Mouse (Mus musculus) hindbrain, embryonic 10.5 days (tissue): ENCODE results near the gene Atp6v1g3. TPM values are rescaled to one million over a fixed set of nuclear protein-coding genes. Genes with fewer than 3 reads are reported as not detected.

ENCODE experiments used
- DNase-seq: peaks from one replicate; pipeline ENCODE4 v3.0.0-alpha.2; 2017; ENCODE audit warnings: low spot score
- H3K27ac ChIP-seq: fragments of 300-500 bp; sonication (generic); 2 replicates; pipeline ENCODE4 v1.5.1; 2016; ENCODE audit warnings: mild to moderate bottlenecking, moderate library complexity
- H3K27me3 ChIP-seq: fragments of 300-500 bp; sonication (generic); 2 replicates; pipeline ENCODE4 v1.6.1; 2016; ENCODE audit warnings: mild to moderate bottlenecking; ENCODE audit not compliant: poor library complexity, insufficient read depth, severe bottlenecking
- H3K36me3 ChIP-seq: fragments of 300-500 bp; sonication (generic); 2 replicates; pipeline ENCODE4 v1.6.1; 2016; ENCODE audit warnings: mild to moderate bottlenecking, moderate library complexity
- H3K4me1 ChIP-seq: fragments of 300-500 bp; sonication (generic); replicated peaks from 2 replicates; pipeline ENCODE4 v1.6.1; 2016; ENCODE audit warnings: mild to moderate bottlenecking
- H3K4me3 ChIP-seq: fragments of 300-500 bp; sonication (generic); 2 replicates; pipeline ENCODE4 v1.5.1; 2016; ENCODE audit warnings: mild to moderate bottlenecking, moderate library complexity
- H3K9me3 ChIP-seq: fragments of 300-500 bp; sonication (generic); 2 replicates; pipeline ENCODE4 v1.6.1; 2016; ENCODE audit warnings: mild to moderate bottlenecking, moderate library complexity
- WGBS: fragments of 180-500 bp; shearing (Covaris S2); methylation state at CpG from one replicate; pipeline ENCODE4 v1.1.7; 2016; 5-methylcytosine and 5-hydroxymethylcytosine counted together
- polyA plus RNA-seq: library from polyadenylated mRNA; unstranded; fragments of >200 nt; fragmentation: Nextera tagmentation; extraction: Ambion mirVana; gene quantifications from 2 replicates; pipeline ENCODE4 v1.2.1, GENCODE M21; 2016

Atp6v1g3 gene
- not detected in 2 replicates for polyA plus RNA-seq

GRCm38 (mm10) chr1:138273438-138273837 lies at the start of gene Atp6v1g3:
Gene Atp6v1g3, plus strand, starts transcription at chr1:138273738.
- Histone ChIP-seq H3K9me3 (no peaks in the 10 kb centered on the region), H3K36me3 (no peaks in the 10 kb centered on the region), H3K4me1 (no peaks in the 10 kb centered on the region), H3K27ac (no peak within 1 kb of the TSS), H3K4me3 (no peak within 1 kb of the TSS), H3K27me3 (no peaks in the 10 kb centered on the region)
- no peak for DNase-seq
- WGBS: 87% methylated on average over 2 of the region's 2 CpGs

- no peak overlapping the region for H3K4me3 ChIP-seq
- H3K4me1 ChIP-seq: no peaks in the 10 kb centered on the region
- no peak for DNase-seq
- H3K27me3 ChIP-seq: no peaks in the 10 kb centered on the region
- H3K36me3 ChIP-seq: no peaks in the 10 kb centered on the region
- H3K27ac ChIP-seq: no peak overlapping the region
- peaks cover under 1% of the 10 kb centered on the region; the same call in 1 of the 2 replicates for H3K9me3 ChIP-seq
Observed at GRCm38 (mm10) chr1:138233051-138233450, 40.5 kb upstream of the Atp6v1g3 start.

- 89% methylated on average over 2 of the region's 2 CpGs for WGBS
- Histone ChIP-seq H3K9me3 (no peaks in the 10 kb centered on the region), H3K27me3 (no peaks in the 10 kb centered on the region), H3K27ac (no peak overlapping the region), H3K4me3 (no peak overlapping the region), H3K4me1 (no peaks in the 10 kb centered on the region), H3K36me3 (no peaks in the 10 kb centered on the region)
- DNase-seq: no peak
Observed at GRCm38 (mm10) chr1:138237252-138237651, 36.3 kb upstream of the Atp6v1g3 start.

DNA sequence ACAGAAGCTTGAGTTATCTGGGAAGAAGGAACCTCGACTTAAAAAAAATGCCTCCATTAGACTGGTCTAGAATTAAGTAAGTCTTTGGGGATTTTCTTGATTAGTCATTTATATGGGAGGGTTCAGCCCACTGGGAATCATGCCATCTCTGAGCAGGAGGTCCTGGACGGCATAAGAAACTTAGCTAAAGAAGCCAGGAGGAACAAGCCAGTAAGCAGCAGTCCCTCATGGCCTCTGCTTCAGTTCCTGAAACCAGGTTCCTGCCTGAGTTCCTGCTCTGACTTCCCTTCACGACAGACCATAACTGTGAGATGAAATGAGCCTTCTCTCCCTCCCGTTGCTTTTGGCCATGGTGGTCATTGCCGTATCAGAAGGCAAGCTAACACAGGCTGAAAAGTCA lies 29.6 kb upstream of the Atp6v1g3 start:
- 82% methylated on average over 5 of the region's 5 CpGs for WGBS
- Histone ChIP-seq H3K27ac (no peak overlapping the region), H3K4me3 (no peak overlapping the region), H3K4me1 (peaks cover 6% of the 10 kb centered on the region), H3K27me3 (no peaks in the 10 kb centered on the region), H3K36me3 (no peaks in the 10 kb centered on the region), H3K9me3 (no peaks in the 10 kb centered on the region)
- no peak for DNase-seq

DNA sequence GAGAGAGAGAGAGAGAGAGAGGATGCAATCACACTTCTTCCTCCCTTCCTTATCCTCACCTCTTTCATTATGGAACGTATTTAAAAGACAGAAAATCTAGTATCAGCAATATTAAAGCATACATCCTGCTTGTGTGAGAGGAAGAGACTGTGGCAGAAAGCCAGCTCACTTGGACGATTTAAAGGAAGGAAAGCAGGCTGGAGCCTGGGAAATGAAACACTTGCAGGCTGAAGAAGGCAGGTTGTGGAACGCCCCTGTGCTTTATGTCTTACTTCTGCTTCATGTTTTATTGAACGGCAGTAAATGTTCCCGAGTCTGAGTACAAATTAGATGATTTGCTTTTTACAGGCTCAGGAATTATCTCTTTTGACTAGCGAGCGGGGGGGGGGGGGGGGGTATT lies 29.1 kb upstream of the Atp6v1g3 start:
- no peak overlapping the region for H3K4me3 ChIP-seq
- no peak for DNase-seq
- H3K4me1 ChIP-seq: peaks cover 6% of the 10 kb centered on the region
- no peak overlapping the region for H3K27ac ChIP-seq
- WGBS: 73% methylated on average over 7 of the region's 7 CpGs
- H3K27me3 ChIP-seq: no peaks in the 10 kb centered on the region
- H3K36me3 ChIP-seq: no peaks in the 10 kb centered on the region
- no peaks in the 10 kb centered on the region for H3K9me3 ChIP-seq

DNA sequence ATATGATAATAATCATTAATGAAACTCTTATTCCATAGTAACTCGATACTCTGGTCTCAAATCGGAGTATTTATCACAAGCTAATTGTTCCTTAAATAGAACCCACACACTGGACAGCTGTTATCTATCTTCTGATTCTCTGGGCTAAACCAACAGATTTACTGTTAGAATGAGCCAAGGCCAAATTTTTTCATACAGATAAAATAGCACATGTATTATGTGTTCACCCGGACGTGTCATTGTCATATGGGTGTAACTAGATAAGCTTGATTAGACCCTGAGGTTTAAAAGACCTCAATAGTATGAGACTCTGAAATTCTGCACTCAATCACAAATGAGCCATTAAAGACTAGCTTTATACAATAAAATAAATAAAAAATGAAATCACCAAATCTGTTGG lies 28.4 kb upstream of the Atp6v1g3 start:
- Histone ChIP-seq H3K4me3 (no peak overlapping the region), H3K9me3 (no peaks in the 10 kb centered on the region), H3K36me3 (no peaks in the 10 kb centered on the region), H3K27ac (no peak overlapping the region), H3K4me1 (peaks cover 6% of the 10 kb centered on the region), H3K27me3 (no peaks in the 10 kb centered on the region)
- 94% methylated on average over 4 of the region's 4 CpGs for WGBS
- no peak for DNase-seq

DNA sequence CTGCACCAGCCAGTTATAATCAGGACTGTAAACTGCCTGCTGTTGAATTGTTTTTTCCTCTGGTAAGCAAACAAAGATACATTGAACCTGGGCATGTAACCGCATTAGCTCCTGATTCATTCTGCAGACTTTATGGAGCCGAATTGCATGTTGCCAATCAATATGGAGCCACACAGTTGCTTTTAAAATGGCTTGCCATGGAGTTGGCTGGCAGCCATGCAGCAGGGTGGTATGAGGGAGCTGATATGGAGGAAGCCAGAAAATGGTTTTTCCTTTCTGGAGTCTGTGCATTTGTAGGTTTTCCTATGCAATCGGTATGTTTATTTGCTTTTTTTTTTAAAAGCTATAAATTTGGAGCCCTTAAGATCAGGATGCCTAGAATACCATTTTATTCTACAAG lies 28.0 kb upstream of the Atp6v1g3 start:
- no peak for DNase-seq
- no peaks in the 10 kb centered on the region for H3K9me3 ChIP-seq
- no peak overlapping the region for H3K27ac ChIP-seq
- H3K4me3 ChIP-seq: no peak overlapping the region
- H3K27me3 ChIP-seq: no peaks in the 10 kb centered on the region
- H3K36me3 ChIP-seq: no peaks in the 10 kb centered on the region
- 93% methylated on average over 3 of the region's 3 CpGs for WGBS
- peaks cover 6% of the 10 kb centered on the region for H3K4me1 ChIP-seq

- H3K27me3 ChIP-seq: no peaks in the 10 kb centered on the region
- H3K27ac ChIP-seq: no peak overlapping the region
- peaks cover 6% of the 10 kb centered on the region for H3K4me1 ChIP-seq
- 75% methylated on average over 7 of the region's 7 CpGs for WGBS
- DNase-seq: peak; percentile 12
- H3K36me3 ChIP-seq: no peaks in the 10 kb centered on the region
- H3K4me3 ChIP-seq: no peak overlapping the region
- H3K9me3 ChIP-seq: no peaks in the 10 kb centered on the region
Observed at GRCm38 (mm10) chr1:138246438-138247164, 26.9 kb upstream of the Atp6v1g3 start.

DNA sequence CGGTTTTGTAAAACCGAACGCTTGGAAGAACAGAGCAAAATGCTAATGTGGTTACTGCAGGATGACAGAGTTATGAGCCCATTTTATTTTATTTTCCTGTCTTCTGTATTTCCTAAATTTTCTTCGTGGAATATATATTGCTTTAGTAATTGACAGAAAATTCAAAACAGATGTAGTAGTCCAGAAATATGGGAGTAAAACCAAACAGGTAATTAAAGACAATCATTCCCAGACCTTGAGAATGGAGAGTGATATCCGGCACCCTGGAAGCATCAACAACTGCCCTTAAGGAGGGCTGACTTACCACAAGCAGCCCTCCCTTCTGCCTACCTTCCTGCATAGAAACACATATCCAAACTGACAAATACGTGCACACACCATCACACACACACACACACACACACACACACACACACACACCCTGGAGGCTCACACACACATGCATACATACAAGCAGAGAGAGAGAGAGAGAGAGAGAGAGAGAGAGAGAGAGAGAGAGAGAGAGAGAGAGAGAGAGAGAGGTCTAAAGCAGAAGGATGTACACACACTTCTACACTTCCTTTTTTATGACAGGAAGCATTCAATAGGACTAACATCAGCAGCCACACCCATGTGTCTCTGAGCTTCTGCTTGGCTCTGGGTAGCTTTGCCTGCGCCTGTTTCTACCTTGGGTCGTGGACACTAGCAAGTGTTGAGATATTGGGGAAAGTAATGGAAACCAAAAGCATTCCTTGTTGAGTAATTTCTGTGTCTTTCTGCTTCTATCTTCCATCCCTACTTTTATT lies 25.6 kb upstream of the Atp6v1g3 start:
- no peaks in the 10 kb centered on the region for H3K9me3 ChIP-seq
- H3K4me3 ChIP-seq: no peak overlapping the region
- no peak overlapping the region for H3K27ac ChIP-seq
- H3K27me3 ChIP-seq: no peaks in the 10 kb centered on the region
- no peak for DNase-seq
- H3K4me1 ChIP-seq: peaks cover 6% of the 10 kb centered on the region
- 84% methylated on average over 8 of the region's 8 CpGs for WGBS
- H3K36me3 ChIP-seq: no peaks in the 10 kb centered on the region

- no peak for DNase-seq
- Histone ChIP-seq H3K36me3 (no peaks in the 10 kb centered on the region), H3K27ac (no peak overlapping the region), H3K4me3 (no peak overlapping the region), H3K4me1 (peaks cover 6% of the 10 kb centered on the region), H3K9me3 (no peaks in the 10 kb centered on the region), H3K27me3 (no peaks in the 10 kb centered on the region)
- 88% methylated on average over 2 of the region's 2 CpGs for WGBS
Observed at GRCm38 (mm10) chr1:138248770-138249169, 24.8 kb upstream of the Atp6v1g3 start.

- Histone ChIP-seq H3K4me1 (peaks cover 6% of the 10 kb centered on the region), H3K4me3 (no peak overlapping the region), H3K9me3 (no peaks in the 10 kb centered on the region), H3K36me3 (no peaks in the 10 kb centered on the region), H3K27me3 (no peaks in the 10 kb centered on the region), H3K27ac (no peak overlapping the region)
- DNase-seq: no peak
- WGBS: 77% methylated on average over 2 of the region's 2 CpGs
Observed at GRCm38 (mm10) chr1:138250951-138251350, 22.6 kb upstream of the Atp6v1g3 start.

GRCm38 (mm10) chr1:138256172-138256789 lies 17.3 kb upstream of the Atp6v1g3 start:
- no peaks in the 10 kb centered on the region for H3K9me3 ChIP-seq

GRCm38 (mm10) chr1:138258758-138259157 lies 14.8 kb upstream of the Atp6v1g3 start:
- no peak overlapping the region for H3K27ac ChIP-seq
- 82% methylated on average over 4 of the region's 4 CpGs for WGBS
- no peak for DNase-seq

More at GRCm38 (mm10) chr1:138256172-138256789, 17.3 kb upstream of the Atp6v1g3 start:
- H3K36me3 ChIP-seq: no peaks in the 10 kb centered on the region
- H3K4me3 ChIP-seq: no peak overlapping the region
- no peak for DNase-seq
- 83% methylated on average over 4 of the region's 4 CpGs for WGBS
- H3K27me3 ChIP-seq: no peaks in the 10 kb centered on the region
- no peaks in the 10 kb centered on the region for H3K4me1 ChIP-seq
- H3K27ac ChIP-seq: no peak overlapping the region

More at GRCm38 (mm10) chr1:138258758-138259157, 14.8 kb upstream of the Atp6v1g3 start:
- Histone ChIP-seq H3K36me3 (no peaks in the 10 kb centered on the region), H3K27me3 (no peaks in the 10 kb centered on the region), H3K4me3 (no peak overlapping the region), H3K9me3 (no peaks in the 10 kb centered on the region), H3K4me1 (no peaks in the 10 kb centered on the region)
